Mouse (Mus musculus) myocyte (in vitro differentiated cells): ENCODE measurements at regions not wholly inside any gene's neighbourhood (a gene's known extent, or its start where the extent isn't known, plus 50 kb on each side); places are given as distances from the start of the nearest gene placed in this dataset.

Experiments used
- H3K27me3 ChIP-seq: one replicate; pipeline ENCODE4 v1.6.1; 2011; ENCODE audit not compliant: control insufficient read depth, insufficient read depth, insufficient read length
- H3K36me3 ChIP-seq: one replicate; pipeline ENCODE4 v1.6.1; 2011; ENCODE audit not compliant: control insufficient read depth, insufficient read depth
- H3K4me2 ChIP-seq: one replicate; pipeline ENCODE4 v1.6.1; 2011; ENCODE audit warnings: low read depth, control low read depth
- H3K4me3 ChIP-seq: one replicate; pipeline ENCODE4 v1.5.1; 2011; ENCODE audit warnings: mild to moderate bottlenecking, control low read depth, moderate library complexity
- H3K79me2 ChIP-seq: one replicate; pipeline ENCODE4 v1.6.1; 2011; ENCODE audit not compliant: control insufficient read depth, insufficient read depth
- H3ac ChIP-seq: one replicate; pipeline ENCODE4 v1.6.1; 2011; ENCODE audit not compliant: control insufficient read depth, insufficient read length
- CEBPB ChIP-seq: IDR thresholded peaks from 2 replicates; pipeline ENCODE4 v1.6.1; 2011; ENCODE audit warnings: mild to moderate bottlenecking, moderate library complexity; ENCODE audit not compliant: poor library complexity, insufficient read depth, severe bottlenecking
- E2F4 ChIP-seq: IDR thresholded peaks from one replicate; pipeline ENCODE4 v1.6.1; 2011; ENCODE audit warnings: mild to moderate bottlenecking, control low read depth, moderate library complexity; ENCODE audit not compliant: insufficient read depth
- MAX ChIP-seq: IDR thresholded peaks from one replicate; pipeline ENCODE4 v1.6.1; 2011; ENCODE audit warnings: low read depth, mild to moderate bottlenecking, control low read depth
- MYOD1 ChIP-seq, 3 experiments: IDR thresholded peaks; one replicate each; pipeline ENCODE4 v1.6.1; 2011; ENCODE audit warnings: control low read depth in 2 of 3, low read depth in 2 of 3, mild to moderate bottlenecking in 2 of 3, moderate library complexity in 1 of 3; ENCODE audit not compliant: insufficient read length in 2 of 3, control insufficient read depth in 1 of 3
- MYOG ChIP-seq, 3 experiments: IDR thresholded peaks; one replicate each; pipeline ENCODE4 v1.6.1; 2011; ENCODE audit warnings: control low read depth in 2 of 3, low read depth in 2 of 3, mild to moderate bottlenecking in 2 of 3; ENCODE audit not compliant: insufficient read length in 2 of 3, control insufficient read depth in 1 of 3, insufficient read depth in 1 of 3
- POLR2A ChIP-seq: IDR thresholded peaks from one replicate; pipeline ENCODE4 v1.6.1; 2011; ENCODE audit warnings: low read depth, mild to moderate bottlenecking, control low read depth, moderate library complexity; ENCODE audit not compliant: insufficient read length
- POLR2AphosphoS2 ChIP-seq: IDR thresholded peaks from one replicate; pipeline ENCODE4 v1.6.1; 2011; ENCODE audit warnings: low read depth, control low read depth; ENCODE audit not compliant: insufficient read length
- REST ChIP-seq: IDR thresholded peaks from one replicate; pipeline ENCODE4 v1.6.1; 2011; ENCODE audit warnings: mild to moderate bottlenecking, control low read depth, moderate library complexity; ENCODE audit not compliant: insufficient read depth, insufficient read length
- SRF ChIP-seq: IDR thresholded peaks from one replicate; pipeline ENCODE4 v1.6.1; 2011; ENCODE audit warnings: low read depth; ENCODE audit not compliant: control insufficient read depth, insufficient read length
- TCF12 ChIP-seq: IDR thresholded peaks from one replicate; pipeline ENCODE4 v1.6.1; 2011; ENCODE audit warnings: mild to moderate bottlenecking, control low read depth; ENCODE audit not compliant: poor library complexity, insufficient read depth, severe bottlenecking
- TCF3 ChIP-seq: IDR thresholded peaks from one replicate; pipeline ENCODE4 v1.6.1; 2011; ENCODE audit warnings: low read depth, control low read depth; ENCODE audit not compliant: insufficient read length
- USF1 ChIP-seq: IDR thresholded peaks from one replicate; pipeline ENCODE4 v1.6.1; 2011; ENCODE audit warnings: low read depth, mild to moderate bottlenecking, control low read depth, moderate library complexity

DNA sequence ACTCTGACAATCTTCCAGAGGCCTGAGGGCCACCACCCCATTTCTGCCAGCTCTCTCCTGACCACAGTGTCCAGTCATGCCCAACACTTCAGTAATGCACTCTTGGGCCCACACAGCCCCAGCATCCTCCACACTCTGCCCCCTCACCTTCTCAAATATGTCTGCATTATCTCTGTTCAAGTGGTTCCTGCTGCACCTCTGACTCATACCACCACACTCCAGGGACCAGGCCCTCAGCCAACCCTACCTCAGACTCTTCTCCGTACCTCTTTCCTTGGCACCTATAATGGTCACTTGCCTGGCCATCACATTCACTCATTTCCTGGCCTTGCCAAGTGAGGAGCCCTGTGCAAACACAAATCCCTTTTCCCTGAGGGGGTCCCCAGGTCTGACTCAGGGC lies 109.6 kb upstream of the Dio3 start:
- Histone ChIP-seq H3K4me3 (no peak overlapping the region), H3ac (no peak overlapping the region), H3K4me2 (no peak overlapping the region), H3K79me2 (no peaks in the 10 kb centered on the region), H3K27me3 (no peaks in the 10 kb centered on the region), H3K36me3 (no peaks in the 10 kb centered on the region)
- TF ChIP-seq POLR2AphosphoS2 (no peak), E2F4 (no peak), MAX (no peak), MYOG (IDR thresholded peaks at IDR 0.05; ENCODE audit: control insufficient read depth in 1 of 3, insufficient read depth in 1 of 3, insufficient read length in 2 of 3, low read depth in 2 of 3) (no peak), MYOD1 (IDR thresholded peaks at IDR 0.05; ENCODE audit: control insufficient read depth in 1 of 3, insufficient read length in 2 of 3, low read depth in 2 of 3) (no peak), POLR2A (no peak), SRF (no peak), REST (no peak), TCF3 (no peak), TCF12 (no peak), CEBPB (no peak), USF1 (no peak)

- H3K27me3 ChIP-seq, result no peaks in the 10 kb centered on the region
- H3ac ChIP-seq, result no peak overlapping the region
- no peak overlapping the region for H3K4me3 ChIP-seq
- no peaks in the 10 kb centered on the region for H3K79me2 ChIP-seq
- no peak overlapping the region for H3K4me2 ChIP-seq
- TF ChIP-seq POLR2AphosphoS2, result no peak
- no peak for TF ChIP-seq SRF
- TF ChIP-seq MYOG (IDR thresholded peaks at IDR 0.05; ENCODE audit: control insufficient read depth in 1 of 3, insufficient read depth in 1 of 3, insufficient read length in 2 of 3, low read depth in 2 of 3), result no peak
- TF ChIP-seq POLR2A, result no peak
- TF ChIP-seq REST, result no peak
- no peak for TF ChIP-seq USF1
- no peak for TF ChIP-seq E2F4
- TF ChIP-seq TCF12, result no peak
- TF ChIP-seq TCF3, result no peak
- no peak for TF ChIP-seq CEBPB
- no peak for TF ChIP-seq MAX
- TF ChIP-seq MYOD1 (IDR thresholded peaks at IDR 0.05; ENCODE audit: control insufficient read depth in 1 of 3, insufficient read length in 2 of 3, low read depth in 2 of 3), result no peak
- no peaks in the 10 kb centered on the region for H3K36me3 ChIP-seq
Measured at GRCm38 (mm10) chr12:110170496-110170895, 108.4 kb upstream of the Dio3 start.

GRCm38 (mm10) chr12:110177826-110178225 lies 101.0 kb upstream of the Dio3 start:
- TF ChIP-seq POLR2A (no peak), MYOG (IDR thresholded peaks at IDR 0.05; ENCODE audit: control insufficient read depth in 1 of 3, insufficient read depth in 1 of 3, insufficient read length in 2 of 3, low read depth in 2 of 3) (no peak), E2F4 (no peak), CEBPB (no peak), TCF3 (no peak), SRF (no peak), MAX (no peak), MYOD1 (IDR thresholded peaks at IDR 0.05; ENCODE audit: control insufficient read depth in 1 of 3, insufficient read length in 2 of 3, low read depth in 2 of 3) (no peak), TCF12 (no peak), POLR2AphosphoS2 (no peak), USF1 (no peak), REST (no peak)
- Histone ChIP-seq H3ac (no peak overlapping the region), H3K4me3 (no peak overlapping the region), H3K36me3 (no peaks in the 10 kb centered on the region), H3K79me2 (no peaks in the 10 kb centered on the region), H3K4me2 (no peak overlapping the region), H3K27me3 (peaks cover 9% of the 10 kb centered on the region)

- Histone ChIP-seq H3K79me2 (no peaks in the 10 kb centered on the region), H3K4me2 (no peak overlapping the region), H3K36me3 (no peaks in the 10 kb centered on the region), H3ac (no peak overlapping the region), H3K4me3 (no peak overlapping the region), H3K27me3 (peaks cover 30% of the 10 kb centered on the region)
- TF ChIP-seq TCF12 (no peak), POLR2A (no peak), USF1 (no peak), TCF3 (no peak)
Measured at GRCm38 (mm10) chr12:110183473-110183872, 95.4 kb upstream of the Dio3 start.

DNA sequence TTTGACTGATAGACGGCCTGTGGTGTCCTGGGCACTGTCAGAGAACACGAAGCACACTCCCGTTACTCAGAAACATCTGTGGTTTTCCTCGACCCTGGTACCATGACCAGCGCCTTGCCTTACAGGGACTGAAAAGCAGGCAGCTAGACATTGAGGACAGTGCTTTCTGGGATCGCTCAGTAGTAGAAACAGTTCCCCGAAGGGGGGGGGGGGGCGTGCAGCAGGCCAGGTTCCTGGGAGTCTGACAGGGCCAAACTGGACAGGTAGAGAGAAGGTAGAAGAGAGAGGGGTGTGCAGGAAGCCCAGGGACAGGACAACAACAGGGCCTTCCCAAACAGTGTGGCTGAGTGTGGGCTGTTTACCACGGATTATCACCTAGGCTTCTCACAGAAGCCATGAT lies 93.5 kb upstream of the Dio3 start:
- H3K79me2 ChIP-seq, result no peaks in the 10 kb centered on the region
- H3K27me3 ChIP-seq, result peaks cover 35% of the 10 kb centered on the region
- H3K36me3 ChIP-seq, result no peaks in the 10 kb centered on the region
- no peak overlapping the region for H3K4me3 ChIP-seq
- no peak for TF ChIP-seq CEBPB
- TF ChIP-seq REST, result no peak
- TF ChIP-seq MYOG (IDR thresholded peaks at IDR 0.05; ENCODE audit: control insufficient read depth in 1 of 3, insufficient read depth in 1 of 3, insufficient read length in 2 of 3, low read depth in 2 of 3), result no peak
- no peak for TF ChIP-seq SRF
- no peak for TF ChIP-seq MAX
- TF ChIP-seq MYOD1 (IDR thresholded peaks at IDR 0.05; ENCODE audit: control insufficient read depth in 1 of 3, insufficient read length in 2 of 3, low read depth in 2 of 3), result no peak
- no peak for TF ChIP-seq POLR2A
- TF ChIP-seq USF1, result no peak
- no peak overlapping the region for H3K4me2 ChIP-seq
- no peak overlapping the region for H3ac ChIP-seq
